Comparison of ENCODE assay signal across 10 mouse cellular contexts in genomic region chr6:24348481-24349062, GRCm38 (mm10).
A peak's percentile ranks its signal among the peaks of the same experiment; 100 is the strongest.
DNase-seq lines count a peak whose midpoint lies in the region; TF ChIP-seq lines count a peak whose summit lies in the region.
"Had no signal": no experiment of that assay in that cellular context is flagged by ENCODE, and none has a peak within 500 bp of the region (broad histone marks: within the 10 kb centered on the region; RNA-seq: fewer than 3 reads in every experiment).

No protein-coding gene starts in this region.

- no peaks in the 10 kb centered on the region for H3K36me3 ChIP-seq in kidney, adult 2 months (ENCODE audit: control insufficient read depth, insufficient read depth, low read length)
- H3K36me3 ChIP-seq in thymus, adult 2 months (ENCODE audit: control insufficient read depth, insufficient read depth, low read length): no peaks in the 10 kb centered on the region
- H3K36me3 ChIP-seq in midbrain, embryonic 10.5 days: no peaks in the 10 kb centered on the region
- H3K36me3 ChIP-seq: forebrain, embryonic 12.5 days; liver, embryonic 13.5 days had no signal

- no peak overlapping the region for H3K4me3 ChIP-seq in kidney, adult 2 months (ENCODE audit: insufficient read depth, low read depth, low read length)
- no peak overlapping the region for H3K4me3 ChIP-seq in thymus, adult 2 months (ENCODE audit: control insufficient read depth, insufficient read depth, low read length)
- no peak overlapping the region for H3K4me3 ChIP-seq in midbrain, embryonic 10.5 days
- H3K4me3 ChIP-seq: forebrain, embryonic 12.5 days; heart, adult 2 months; liver, embryonic 13.5 days had no signal

- TF ChIP-seq POLR2A in kidney, adult 2 months (IDR thresholded peaks at IDR 0.05; ENCODE audit: low read depth, low read length): no peak
- 0 out of 2 replicates have a peak, but pooled peaks have one; percentile 17 for TF ChIP-seq POLR2A in thymus, adult 2 months (IDR thresholded peaks at IDR 0.05; ENCODE audit: control insufficient read depth, extremely low read depth, insufficient read depth, low read length, poor library complexity)

- no peaks in the 10 kb centered on the region for H3K9me3 ChIP-seq in midbrain, embryonic 10.5 days (replicated peaks)
- H3K9me3 ChIP-seq: forebrain, embryonic 12.5 days; liver, embryonic 13.5 days had no signal

- TF ChIP-seq CTCF in kidney, adult 2 months (conservative IDR thresholded peaks at IDR 0.05; ENCODE audit: insufficient read depth, insufficient read length, low read depth, low read length): no peak
- no peak for TF ChIP-seq CTCF in thymus, adult 2 months (IDR thresholded peaks at IDR 0.05; ENCODE audit: borderline replicate concordance, control insufficient read depth, extremely low read depth, insufficient read depth, low read length, poor library complexity)

- H3K27me3 ChIP-seq in kidney, adult 2 months (replicated peaks; ENCODE audit: control insufficient read depth, insufficient read depth, low read length): no peaks in the 10 kb centered on the region
- H3K27me3 ChIP-seq in thymus, adult 2 months (ENCODE audit: control insufficient read depth, insufficient read depth, low read length): no peaks in the 10 kb centered on the region
- H3K27me3 ChIP-seq in midbrain, embryonic 10.5 days (ENCODE audit: low read depth, poor library complexity, severe bottlenecking): no peaks in the 10 kb centered on the region
- H3K27me3 ChIP-seq: forebrain, embryonic 12.5 days; liver, embryonic 13.5 days had no signal

- H3K27ac ChIP-seq in kidney, adult 2 months (ENCODE audit: insufficient read depth, low read depth, low read length): peak overlapping the region; percentile 58
- H3K27ac ChIP-seq in thymus, adult 2 months (ENCODE audit: control insufficient read depth, insufficient read depth, low read length): no peak overlapping the region
- peak overlapping the region; percentile 33; the same call in 1 of the 2 replicates for H3K27ac ChIP-seq in midbrain, embryonic 10.5 days (replicated peaks)
- H3K27ac ChIP-seq: forebrain, embryonic 12.5 days; heart, adult 2 months; liver, embryonic 13.5 days had no signal

- 43% methylated on average over 8 of the region's 8 CpGs for WGBS in kidney, adult 2 months
- 73% methylated on average over 8 of the region's 8 CpGs for WGBS in thymus, adult 2 months
- WGBS in midbrain, embryonic 10.5 days: 67% methylated on average over 8 of the region's 8 CpGs

- DNase-seq in kidney, adult 2 months: no peak
- no peak for DNase-seq in kidney, postnatal 25 days
- DNase-seq in thymus, adult 2 months: no peak
- DNase-seq in thymus, adult 18-20 months: no peak
- DNase-seq in midbrain, embryonic 10.5 days (ENCODE audit: low spot score): no peak
- no peak for DNase-seq in right cerebral cortex, postnatal 14 days
- no peak for DNase-seq in left cerebral cortex, adult 18-20 months (ENCODE audit: low spot score in 2 of 2)

- H3K4me1 ChIP-seq in kidney, adult 2 months (ENCODE audit: control insufficient read depth, insufficient read depth, low read length): peaks cover 2% of the 10 kb centered on the region
- H3K4me1 ChIP-seq in thymus, adult 2 months (replicated peaks; ENCODE audit: control insufficient read depth, insufficient read depth, low read length): 0 out of 2 replicates have a peak, but pooled peaks cover 3% of the 10 kb centered on the region
- H3K4me1 ChIP-seq in midbrain, embryonic 10.5 days: peaks cover 9% of the 10 kb centered on the region
- H3K4me1 ChIP-seq: forebrain, embryonic 12.5 days; liver, embryonic 13.5 days had no signal
